Mouse (Mus musculus): ENCODE measurements around the gene 4930579G24Rik.

DNA sequence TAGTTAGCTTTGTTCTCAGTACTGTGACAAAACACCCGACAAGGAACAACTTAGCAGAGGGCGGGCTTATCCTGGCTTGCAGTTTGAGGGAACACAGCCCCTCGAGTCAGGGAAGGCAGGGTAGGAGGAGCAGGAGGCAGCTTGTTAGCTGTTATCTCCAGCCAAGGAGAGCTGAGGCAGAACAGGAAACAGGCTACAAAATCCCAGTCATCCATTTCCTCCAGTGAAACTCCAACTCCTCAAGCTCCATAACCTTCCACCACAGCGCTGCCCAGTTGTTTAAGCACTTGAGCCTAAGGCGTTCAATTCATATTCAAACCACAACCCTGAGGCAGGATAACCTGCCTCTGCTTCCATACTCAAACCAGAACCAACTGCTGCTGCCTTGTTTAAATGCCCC, 45.8 kb downstream of the 4930579G24Rik start:
- TF ChIP-seq CTCF (conservative IDR thresholded peaks at IDR 0.05; ENCODE audit: low read length) (peak; percentile 35), POU5F1 (IDR thresholded peaks at IDR 0.05; ENCODE audit: borderline replicate concordance, low read length) (no peak), NANOG (IDR thresholded peaks at IDR 0.05; ENCODE audit: borderline replicate concordance, low read length) (no peak)

All from E14TG2a.4 (cell line).